Mouse (Mus musculus): Measurements from ENCODE around the gene Tex14. TPM values are rescaled to one million over a fixed set of nuclear protein-coding genes. Genes with fewer than 3 reads are reported as not detected.
"Not testable (repeated sequence)": the region's sequence is repeated elsewhere in the genome, so short reads cannot be mapped to it uniquely, and the experiment has no call there.

Gene Tex14
- total RNA-seq, 2 experiments from 2014 or later: not detected

DNA sequence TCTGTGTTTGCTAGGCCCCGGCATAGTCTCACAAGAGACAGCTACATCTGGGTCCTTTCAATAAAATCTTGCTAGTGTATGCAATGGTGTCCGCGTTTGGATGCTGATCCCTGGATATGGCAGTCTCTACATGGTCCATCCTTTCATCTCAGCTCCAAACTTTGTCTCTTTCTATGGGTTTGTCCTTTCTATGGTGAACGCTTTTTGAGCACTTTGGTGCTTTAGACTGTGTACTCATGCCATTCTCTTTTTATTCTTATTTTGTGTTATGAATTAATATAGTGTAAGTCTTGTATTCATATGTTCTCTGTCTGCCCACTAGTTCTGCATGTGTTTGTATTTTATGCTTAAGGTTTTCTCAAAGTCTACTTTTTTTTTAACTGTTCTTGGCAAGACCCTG lies 67.2 kb downstream of the Tex14 start:
- DNase-seq: not testable (repeated sequence)

DNA sequence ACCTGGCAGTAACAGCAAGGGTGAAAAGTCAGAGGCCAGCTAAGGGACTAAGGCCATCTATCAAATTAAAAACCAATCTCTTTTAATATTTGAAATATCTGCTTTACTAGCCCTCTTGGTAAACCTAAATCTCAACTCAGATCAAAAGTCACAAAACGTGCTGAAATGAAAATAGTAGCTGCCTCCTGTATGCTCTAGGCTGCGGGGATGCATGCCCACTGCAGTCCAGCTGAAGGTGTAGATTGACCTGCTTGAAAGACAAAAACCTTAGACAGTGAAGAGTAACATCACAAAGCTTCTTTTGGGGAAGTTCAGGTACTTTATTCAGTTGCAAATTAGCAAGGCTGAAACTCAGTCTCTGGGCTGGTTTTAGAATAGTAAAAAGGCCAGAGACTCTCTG lies 74.3 kb downstream of the Tex14 start:
- not testable (repeated sequence) for DNase-seq

- DNase-seq: no peak
These were observed 79.0 kb downstream of the Tex14 start for GRCm38 (mm10) chr11:87483796-87484326.

GRCm38 (mm10) chr11:87488948-87489347 lies 84.1 kb downstream of the Tex14 start:
- no peak for DNase-seq

DNA sequence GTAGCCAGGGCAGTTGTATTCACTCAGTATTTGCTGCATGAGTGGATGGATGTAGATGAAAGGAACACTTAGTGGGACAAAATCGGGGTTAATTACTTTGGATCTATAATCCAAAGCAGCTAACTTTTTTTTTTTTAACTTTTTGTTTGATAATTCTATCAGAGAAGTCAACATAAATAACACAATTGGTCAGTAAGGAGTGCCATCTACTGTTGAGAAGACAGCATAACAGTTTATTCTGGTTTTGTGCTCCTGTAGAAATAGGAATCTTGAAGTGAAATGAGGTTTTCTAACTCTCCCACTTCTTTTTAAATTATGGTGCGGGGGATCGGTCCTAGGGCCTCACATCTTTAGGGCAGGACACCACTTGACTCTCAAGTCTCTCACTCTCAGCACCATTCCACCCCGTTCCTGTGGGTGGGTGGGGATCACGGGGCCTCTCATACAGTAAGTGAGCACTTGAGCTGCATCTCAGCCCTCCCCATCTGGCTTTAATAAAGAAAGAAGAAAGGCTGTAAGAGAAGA lies 99.9 kb downstream of the Tex14 start:
- DNase-seq: no peak

GRCm38 (mm10) chr11:87506502-87506901 lies 101.6 kb downstream of the Tex14 start:
- DNase-seq: no peak

GRCm38 (mm10) chr11:87507043-87507442 lies 102.2 kb downstream of the Tex14 start:
- DNase-seq: no peak

GRCm38 (mm10) chr11:87519260-87519659 lies 114.4 kb downstream of the Tex14 start:
- peak; percentile 43 for DNase-seq

DNA sequence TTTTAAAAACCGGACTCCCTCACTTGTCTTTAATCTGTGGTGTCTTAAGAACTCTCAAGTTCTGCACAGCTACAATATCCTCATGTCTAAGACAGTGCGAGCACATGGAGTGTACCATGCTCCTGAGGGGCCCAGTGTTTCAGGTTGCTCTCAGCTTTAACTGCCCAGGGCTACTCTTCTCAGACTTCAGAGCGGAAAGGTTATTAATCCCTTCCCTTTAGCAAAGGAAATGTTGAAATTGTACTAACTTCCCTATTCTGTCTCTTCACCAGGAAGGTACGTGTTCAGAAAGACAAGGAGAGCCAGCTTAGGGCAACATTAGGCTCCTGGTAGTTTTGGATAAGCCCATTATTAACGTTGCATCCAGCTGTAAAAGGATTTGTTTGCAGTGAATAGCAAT lies 118.6 kb downstream of the Tex14 start:
- DNase-seq: no peak

GRCm38 (mm10) chr11:87523967-87524366 lies 119.1 kb downstream of the Tex14 start:
- DNase-seq: no peak

GRCm38 (mm10) chr11:87524780-87525179 lies 119.9 kb downstream of the Tex14 start:
- DNase-seq: peak; percentile 6

GRCm38 (mm10) chr11:87527364-87527763 lies 122.5 kb downstream of the Tex14 start:
- no peak for DNase-seq

DNA sequence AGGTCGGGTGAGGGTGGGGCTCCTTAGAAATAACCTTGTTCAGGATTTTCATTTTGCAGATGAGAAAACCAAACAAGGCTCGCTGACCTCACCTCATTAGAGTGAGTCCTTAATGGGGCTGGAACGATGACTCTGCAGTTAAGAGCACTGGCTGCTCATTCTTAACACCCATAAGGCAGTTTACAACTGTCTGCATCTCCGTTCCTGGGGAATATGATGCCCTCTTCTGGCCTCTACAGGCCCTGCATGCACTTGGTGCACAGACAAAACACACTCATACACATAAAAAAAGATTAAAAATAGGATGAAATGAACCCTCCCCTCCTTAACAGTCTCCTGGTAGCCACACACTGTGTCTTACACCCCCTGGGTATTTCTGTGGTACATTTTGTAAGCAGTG lies 123.1 kb downstream of the Tex14 start:
- no peak for DNase-seq

GRCm38 (mm10) chr11:87531695-87532094 lies 126.8 kb downstream of the Tex14 start:
- DNase-seq: no peak

- DNase-seq: no peak
These were observed 137.4 kb downstream of the Tex14 start for GRCm38 (mm10) chr11:87542285-87542684.

DNA sequence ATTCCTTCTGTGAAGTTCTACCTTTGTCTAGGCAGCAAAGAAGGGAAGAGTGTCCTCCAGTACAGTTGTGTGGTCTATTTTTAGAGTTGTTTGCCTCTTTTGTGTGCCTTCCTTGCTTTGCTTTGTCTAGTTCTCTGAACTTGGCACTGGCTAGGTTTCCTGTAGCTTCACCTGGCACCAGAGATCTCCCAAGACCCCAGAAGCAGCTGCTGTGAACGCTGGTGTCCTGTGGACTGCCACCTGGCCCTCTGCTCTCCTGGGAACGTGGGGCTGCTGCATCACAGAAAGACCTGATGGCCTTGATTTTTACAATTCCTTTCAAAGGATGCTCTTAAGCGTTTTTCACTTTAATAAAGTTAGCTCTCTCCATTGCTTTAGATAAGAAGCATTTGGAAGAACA lies 138.0 kb downstream of the Tex14 start:
- DNase-seq: no peak

GRCm38 (mm10) chr11:87553342-87553741 lies 148.5 kb downstream of the Tex14 start:
- no peak for DNase-seq

GRCm38 (mm10) chr11:87554386-87554785 lies 149.5 kb downstream of the Tex14 start:
- DNase-seq: peak; percentile 44

GRCm38 (mm10) chr11:87555106-87555703 lies 150.3 kb downstream of the Tex14 start:
- DNase-seq: no peak

GRCm38 (mm10) chr11:87561208-87561607 lies 156.3 kb downstream of the Tex14 start:
- no peak for DNase-seq

DNA sequence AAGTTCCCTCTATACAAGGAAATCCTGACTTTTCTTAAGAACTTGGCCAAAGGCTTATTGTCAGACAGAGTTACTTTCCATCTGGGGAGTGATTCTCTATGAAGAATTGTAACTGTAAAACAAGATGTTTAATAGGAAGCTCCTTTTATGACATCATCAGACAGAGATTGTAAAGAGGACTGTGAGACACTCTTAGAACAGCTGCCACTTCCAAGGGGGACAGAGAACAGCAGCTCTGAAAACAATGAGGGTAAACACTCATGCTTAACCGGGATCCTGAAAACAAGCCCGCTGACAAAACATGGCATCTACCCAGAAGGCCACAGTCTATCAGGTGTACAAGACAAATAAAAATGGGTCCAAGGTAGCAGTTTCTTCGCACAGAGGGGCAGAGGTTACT lies 161.6 kb downstream of the Tex14 start, which contains the start of gene Gm11492:
Gene Gm11492 (plus strand): TSS at position 153 of the 400 bp plus-strand sequence.
- no peak for DNase-seq

DNA sequence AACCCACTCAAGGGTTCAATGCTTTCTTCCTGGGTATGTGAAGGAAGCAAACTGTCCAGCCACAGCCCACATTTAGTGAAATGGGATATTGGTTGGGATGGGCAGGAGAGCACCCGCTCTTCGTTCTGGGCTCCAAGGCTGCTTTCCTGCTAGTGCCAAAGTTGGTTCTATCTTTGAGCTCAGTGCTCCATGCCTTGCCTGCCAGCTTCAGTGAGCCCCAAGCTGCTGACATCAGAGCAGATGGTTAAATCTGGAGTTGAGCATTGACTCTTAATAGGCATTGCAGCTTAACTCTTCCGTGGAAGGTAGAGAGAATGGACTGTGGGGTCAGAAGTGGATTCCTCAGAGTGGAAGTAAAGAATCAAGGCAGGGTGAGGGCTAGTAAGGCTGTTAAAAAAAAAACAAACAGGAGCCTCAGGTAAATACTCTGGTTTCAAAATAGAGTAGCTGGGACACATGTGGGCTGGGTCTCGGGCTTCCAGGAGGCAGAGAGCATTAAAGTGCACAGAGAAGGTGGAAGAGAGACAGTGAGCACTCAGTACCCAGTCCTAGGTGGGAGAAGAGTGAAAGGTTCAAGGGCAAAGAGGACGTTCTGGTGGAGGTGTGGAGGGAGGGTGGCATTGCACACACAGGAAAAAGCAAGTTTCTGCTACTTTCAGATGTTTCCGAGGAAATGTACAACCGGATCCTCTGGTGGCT lies 163.5 kb downstream of the Tex14 start, which contains the start of gene Sept4:
Gene Sept4 (plus strand): TSS at position 649 of the 699 bp plus-strand sequence.
- DNase-seq: no peak

- DNase-seq: no peak
These were observed 165.9 kb downstream of the Tex14 start for GRCm38 (mm10) chr11:87570743-87571142.
